Mouse (Mus musculus) left cerebral cortex, adult 18-20 months (tissue): ENCODE measurements around the gene Tada2b. TPM values are rescaled to one million over a fixed set of nuclear protein-coding genes. Genes with fewer than 3 reads are reported as not detected.

Experiments used
- DNase-seq, 2 experiments: peaks; one replicate each; pipeline ENCODE4 v3.0.0; 2021 to 2022; ENCODE audit warnings: low spot score in 2 of 2, mixed read lengths in 1 of 2
- long read RNA-seq, 2 experiments: library from polyadenylated mRNA; stranded (forward); transcript quantifications; one replicate each; pipeline ENCODE4 v2.0.0; 2021
- total RNA-seq, 2 experiments: library from RNA; stranded (reverse); gene quantifications; 2 replicates each; pipeline ENCODE4 v1.2.3; 2021

The Tada2b gene
- total RNA-seq: 10 to 100 TPM; 31.5 to 33.8 TPM
- long read RNA-seq, experiment 1, transcript Tada2b-201 (2 exons, 3,791 nt): major isoform, 41 of 70 reads
- long read RNA-seq, experiment 1, partial matches to known transcripts: 27 of 70 reads
- long read RNA-seq, experiment 1, other reads (novel, unspliced or antisense): 2 of 70 reads
- long read RNA-seq, experiment 2, transcript Tada2b-201 (2 exons, 3,791 nt): major isoform, 22 of 38 reads
- long read RNA-seq, experiment 2, partial matches to known transcripts: 15 of 38 reads
- long read RNA-seq, experiment 2, other reads (novel, unspliced or antisense): 1 of 38 reads

DNA sequence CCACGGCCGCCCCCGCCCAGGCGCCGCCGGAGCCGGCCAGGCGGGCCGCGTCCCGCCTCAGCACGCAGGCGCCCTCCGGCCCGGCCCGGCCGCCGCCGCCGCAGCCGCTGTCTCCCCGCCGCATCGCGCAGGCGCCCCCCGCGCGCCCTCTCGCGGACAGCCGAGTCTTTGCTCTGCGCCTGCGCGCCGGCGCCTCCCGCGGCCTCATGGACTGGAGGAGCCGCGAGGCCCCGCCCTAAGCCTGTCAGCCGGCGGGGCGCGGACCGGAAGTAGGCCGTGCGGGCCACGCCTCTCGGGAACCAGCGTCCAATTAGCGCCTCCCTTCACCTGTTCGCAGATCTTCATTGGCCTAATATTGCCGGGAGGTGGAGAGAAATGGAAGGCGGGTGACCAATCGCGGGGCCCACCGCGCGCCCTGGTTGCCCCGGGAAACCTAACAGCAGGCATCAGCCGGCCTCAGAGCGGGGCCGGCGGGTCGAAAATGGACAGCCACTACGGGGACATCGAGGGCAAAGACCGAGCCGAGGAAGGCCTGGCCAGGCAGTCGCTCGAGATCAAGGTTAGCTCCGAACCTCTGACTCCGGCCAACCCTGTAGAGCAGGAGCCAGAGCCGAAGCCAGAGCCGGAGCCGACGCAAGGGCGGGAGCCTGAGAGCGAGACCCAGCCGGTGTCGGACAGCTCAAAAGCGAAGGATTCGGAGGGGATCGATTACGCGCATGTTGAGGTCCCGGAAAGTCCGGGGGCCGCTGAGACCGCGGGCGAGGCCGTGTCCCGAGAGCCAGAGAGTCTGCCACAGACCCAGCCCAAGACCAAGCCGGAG, at the start of gene Tada2b, which contains the start of gene Ccdc96:
Gene Tada2b (minus strand): TSS at position 115 of the 820 bp plus-strand sequence.
Gene Ccdc96 (plus strand): TSS at position 418 of the 820 bp plus-strand sequence.
- peak; percentile 94 to 98 for DNase-seq

DNA sequence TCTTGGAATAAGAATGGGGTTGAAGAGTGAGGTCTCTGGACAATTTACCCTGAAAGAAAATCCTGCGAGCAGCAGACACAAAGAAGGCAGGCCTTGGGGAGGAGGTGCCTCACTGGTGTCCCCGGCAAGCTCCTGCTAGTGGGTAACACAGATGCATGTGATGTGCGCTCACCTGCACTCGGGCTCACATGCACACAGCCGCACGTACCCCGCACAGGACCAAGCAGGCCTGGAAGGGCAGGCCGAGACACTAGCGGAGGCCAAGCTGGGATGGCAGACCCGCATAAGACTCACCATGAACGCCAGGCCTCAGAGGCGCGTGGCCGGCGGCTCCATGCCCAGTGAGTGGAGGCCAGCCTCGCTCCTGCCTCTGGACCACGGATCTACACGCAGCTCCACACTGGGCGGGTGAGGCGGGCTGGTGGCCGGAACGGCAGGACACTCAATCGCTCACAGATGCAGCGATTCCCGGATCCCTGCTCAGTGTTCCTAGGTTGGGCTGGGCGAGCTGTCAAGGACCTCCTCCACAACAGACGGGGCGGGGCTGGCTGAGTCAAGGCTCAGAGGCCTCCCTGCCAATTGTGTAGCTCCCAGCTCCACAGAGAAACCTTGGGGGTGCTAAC, 46.2 kb upstream of the Tada2b start:
- DNase-seq: peak; percentile 97

DNA sequence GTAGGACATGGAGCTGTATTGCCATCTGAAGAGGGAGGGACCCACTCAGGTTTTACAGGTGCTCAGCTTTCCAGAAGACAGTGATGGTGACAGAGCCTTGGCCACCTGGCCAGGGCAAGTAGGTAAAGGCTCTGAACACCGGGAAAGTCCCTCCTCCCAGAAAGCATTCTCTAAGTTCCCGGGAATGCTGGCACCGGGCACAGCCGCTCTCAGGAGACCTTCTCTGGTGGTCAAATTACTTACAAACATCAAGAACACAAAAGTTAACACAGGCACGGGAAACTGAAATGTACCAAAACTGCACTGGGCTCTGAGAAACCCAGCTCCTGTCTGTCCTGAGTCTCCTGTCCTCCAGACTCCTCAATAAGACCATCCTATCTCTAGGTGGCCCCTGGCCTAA, 45.6 kb upstream of the Tada2b start:
- no peak for DNase-seq

DNA sequence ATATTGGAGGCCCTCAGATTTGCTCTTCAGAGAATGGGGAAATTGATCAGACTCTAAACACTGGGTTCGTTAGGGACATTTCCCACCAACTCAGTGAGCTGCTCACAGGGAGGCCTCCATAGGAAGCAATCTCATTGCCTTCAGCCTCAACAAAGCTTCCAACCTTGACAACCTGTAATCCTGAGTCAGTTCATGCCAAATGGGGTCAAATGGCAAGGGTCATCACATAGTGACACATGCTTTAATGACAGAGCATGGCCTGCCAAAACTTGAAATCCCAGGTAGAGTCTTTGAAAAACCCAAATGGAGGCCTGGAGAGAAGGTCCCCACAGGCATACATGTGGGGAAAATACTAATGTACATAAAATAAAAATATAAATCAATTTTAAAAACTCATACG, 42.8 kb upstream of the Tada2b start:
- no peak for DNase-seq

DNA sequence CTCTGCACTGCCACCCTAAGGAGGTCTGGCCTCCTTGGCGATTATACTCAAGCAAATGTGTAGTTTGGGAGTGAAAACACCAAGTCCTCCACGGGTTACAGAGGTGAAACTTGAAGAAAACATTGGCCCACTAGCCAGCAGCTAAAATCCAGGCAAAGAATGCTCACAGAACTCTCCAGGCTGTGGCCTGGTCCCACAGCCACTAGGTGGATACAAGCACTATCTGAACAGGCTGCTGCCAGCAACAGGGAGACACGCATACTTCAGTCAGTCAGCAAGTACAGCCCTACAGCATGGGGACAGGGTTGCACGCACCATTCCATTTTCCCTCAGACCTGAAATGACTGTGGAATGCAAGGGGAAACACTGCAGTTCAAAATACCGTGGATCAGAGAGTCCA, 42.2 kb upstream of the Tada2b start:
- DNase-seq: no peak

DNA sequence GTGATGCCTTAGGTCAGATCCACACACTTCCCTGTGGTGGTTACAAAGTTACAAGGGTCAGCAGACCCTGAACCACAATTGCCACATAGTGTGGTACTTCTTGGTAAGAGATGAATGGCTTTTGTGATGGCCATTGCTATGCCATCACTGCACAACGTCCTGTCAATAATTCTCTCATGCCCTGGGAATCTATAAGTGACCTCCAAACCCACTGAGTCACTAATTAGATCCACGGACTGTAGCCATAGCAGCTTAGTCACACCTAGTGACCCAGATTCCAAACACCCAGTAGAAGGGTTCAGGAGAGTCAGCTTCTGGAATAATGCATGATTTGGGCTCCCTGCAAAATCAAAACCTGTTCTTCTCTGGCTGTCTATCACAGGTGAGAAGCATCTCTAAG, 41.1 kb upstream of the Tada2b start:
- DNase-seq: no peak

DNA sequence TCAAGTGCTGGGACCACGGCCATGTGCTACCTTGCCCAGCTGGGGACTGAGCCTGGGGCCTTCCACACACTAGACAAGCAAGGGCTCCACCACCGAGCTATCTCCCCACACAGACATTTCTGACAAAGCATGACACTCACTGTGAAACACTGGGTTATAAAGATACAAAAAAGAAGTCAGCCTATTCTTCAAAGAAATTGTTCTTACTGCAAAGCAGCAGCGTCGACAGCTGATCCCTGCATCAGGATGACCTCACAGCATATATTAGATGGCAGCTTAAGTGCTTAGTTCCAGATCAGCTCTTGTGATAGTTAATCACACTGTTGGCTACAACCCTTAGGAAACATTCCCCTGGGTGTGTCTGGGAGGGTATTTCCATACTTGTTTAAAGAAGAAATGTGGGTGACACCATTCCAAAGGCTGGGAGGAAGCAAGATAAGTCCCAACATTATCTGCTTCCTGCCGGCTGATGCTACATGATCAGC, 39.2 kb upstream of the Tada2b start:
- DNase-seq: no peak

DNA sequence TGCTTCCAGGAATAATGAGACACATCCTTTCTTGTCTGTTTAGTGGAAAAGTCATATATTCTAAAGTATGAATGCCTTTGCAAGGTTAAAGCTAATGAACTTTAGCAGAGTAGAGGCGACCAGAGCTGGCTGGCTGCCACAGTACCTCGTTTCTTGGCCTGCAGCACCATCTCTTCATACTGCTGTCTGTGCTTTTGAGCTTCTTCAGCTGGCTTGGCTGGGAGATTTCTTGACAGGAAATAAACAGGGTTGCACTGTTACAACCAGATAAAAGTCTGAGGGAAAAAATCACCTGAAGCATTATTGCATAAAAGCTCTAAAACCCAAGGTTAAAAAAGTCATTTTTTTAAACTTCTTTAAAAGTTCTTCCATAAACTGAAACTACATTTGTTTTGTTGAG, 38.7 kb upstream of the Tada2b start:
- DNase-seq: no peak

DNA sequence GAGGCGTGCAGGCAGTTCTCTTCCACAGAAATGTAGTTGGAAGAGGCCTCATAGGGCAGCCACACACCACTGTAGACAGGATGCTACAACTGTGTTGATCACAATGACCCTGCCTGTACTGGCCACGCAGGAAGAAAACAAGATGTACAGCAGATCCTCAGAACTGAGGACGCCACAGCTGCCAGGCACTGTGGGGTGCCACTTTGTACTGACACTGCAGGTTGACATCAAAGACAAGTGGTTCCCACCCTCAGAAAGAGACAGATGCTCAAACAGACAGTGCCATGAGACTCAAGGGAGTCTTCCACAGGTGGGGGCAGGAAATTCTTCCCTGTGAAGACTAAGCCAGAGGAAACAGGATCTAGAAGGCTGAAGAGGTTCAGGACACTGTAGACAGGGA, 35.7 kb upstream of the Tada2b start:
- no peak for DNase-seq

DNA sequence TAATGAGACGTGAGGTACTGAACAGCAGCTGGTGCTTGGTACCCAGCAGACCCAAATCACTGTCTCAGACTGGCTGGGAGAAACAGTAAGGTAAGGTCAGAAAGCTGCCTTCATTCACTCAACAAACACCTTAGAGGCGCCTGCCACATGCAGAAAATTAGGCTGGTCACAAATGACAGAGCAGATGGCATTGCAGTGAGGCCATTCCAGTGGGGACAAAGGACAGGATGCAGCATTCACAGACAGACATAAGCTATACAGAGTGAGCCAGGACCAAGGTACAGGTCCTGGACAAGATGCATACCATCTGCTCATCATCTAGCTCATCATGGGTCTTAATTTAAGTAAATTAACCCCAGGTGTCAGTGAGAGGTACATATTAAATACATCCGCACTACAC, 33.5 kb upstream of the Tada2b start:
- no peak for DNase-seq

DNA sequence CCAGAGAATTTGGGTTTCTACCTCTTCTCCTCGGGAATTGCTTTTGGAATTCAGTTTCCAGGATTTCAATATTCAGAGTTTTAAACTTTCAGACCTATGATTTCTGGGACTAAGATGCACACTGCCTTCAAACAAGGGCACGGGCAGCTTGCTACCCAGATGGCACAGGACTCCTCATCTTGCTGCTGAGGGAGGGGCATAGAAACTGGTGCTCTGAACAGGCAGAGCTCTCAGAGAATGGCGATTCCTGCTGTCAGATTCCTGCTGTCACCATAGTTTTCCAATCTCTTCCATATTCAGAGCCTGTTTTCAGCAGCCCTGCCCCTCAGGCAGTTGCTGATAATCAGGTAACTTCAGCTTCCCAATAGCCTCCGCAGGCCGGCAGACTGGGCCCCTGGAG, 31.5 kb upstream of the Tada2b start:
- no peak for DNase-seq

DNA sequence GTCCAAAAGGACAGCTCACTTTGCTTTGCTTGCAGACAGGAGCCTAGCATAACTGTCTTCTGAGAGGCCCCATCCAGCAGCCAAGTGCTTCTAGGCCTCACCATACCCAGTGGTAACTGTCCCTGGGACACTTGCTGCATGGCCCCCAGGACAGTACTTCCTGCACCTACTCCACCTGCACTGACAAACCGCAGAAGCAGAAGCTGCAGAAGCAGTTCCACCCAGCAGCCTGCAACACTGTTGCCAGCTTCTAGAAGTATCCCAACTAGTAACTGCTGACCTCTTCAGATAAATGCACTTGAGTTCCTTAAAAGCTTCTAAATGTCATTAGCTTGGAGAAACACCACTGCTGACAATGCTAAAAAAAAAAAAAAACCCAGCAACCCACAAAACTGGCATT, 31.0 kb upstream of the Tada2b start:
- DNase-seq: no peak

DNA sequence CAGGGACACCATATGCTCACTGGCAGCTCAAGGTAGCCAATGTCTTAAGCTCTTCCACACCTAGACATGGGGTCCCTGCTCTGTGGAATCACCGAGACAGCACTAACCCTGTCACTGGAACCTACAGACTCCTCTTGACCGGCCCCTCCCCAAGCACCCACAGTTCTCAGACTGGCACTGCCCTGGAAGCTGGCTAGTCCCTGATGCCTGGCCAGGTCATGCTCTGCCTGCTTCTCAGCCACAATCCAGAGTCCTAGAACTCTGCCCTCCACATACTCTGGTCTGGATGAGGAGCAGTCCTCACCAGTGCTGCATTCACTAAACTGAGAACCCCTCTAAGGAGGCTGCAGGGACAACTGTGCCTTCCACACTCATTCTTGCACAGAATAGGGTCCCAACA, 26.9 kb upstream of the Tada2b start:
- DNase-seq: no peak

DNA sequence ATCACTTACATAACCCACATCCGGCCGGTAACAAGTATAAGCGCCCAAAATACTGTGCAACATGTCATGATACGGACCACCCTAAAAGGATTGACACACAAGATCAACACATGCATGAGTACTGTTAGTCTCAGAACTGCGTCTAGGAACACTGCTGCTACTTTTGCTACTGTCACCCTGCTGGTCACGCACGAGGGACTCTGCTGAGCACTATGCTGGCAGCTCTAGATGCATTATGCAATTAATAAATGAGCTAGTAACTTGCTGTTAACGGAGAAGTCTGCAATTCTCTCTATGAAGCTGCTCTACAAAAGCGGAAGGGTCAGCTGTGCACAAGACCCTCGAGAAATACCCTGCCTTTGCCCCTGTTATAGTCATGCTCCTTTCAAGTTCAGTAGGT, 24.3 kb upstream of the Tada2b start:
- DNase-seq: no peak

DNA sequence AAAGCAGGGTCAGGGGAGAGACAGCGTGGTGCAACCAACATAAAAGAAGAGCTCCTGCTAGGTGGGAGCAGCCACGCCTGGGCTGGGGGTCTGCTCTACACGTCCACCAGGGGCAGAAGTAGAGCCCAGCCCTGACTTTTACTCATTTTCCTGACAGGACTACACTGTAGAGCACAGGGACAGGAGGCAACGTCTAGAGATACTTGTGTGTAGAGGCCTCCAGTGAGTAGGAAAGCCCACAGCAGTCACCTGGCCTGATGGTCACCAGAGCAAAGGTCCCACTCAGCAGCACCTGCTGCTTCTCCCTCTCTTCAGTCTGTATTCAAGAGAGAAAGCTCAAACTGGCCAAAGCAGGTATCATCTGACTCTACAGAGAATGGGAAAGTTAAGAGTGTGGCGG, 21.6 kb upstream of the Tada2b start:
- no peak for DNase-seq

DNA sequence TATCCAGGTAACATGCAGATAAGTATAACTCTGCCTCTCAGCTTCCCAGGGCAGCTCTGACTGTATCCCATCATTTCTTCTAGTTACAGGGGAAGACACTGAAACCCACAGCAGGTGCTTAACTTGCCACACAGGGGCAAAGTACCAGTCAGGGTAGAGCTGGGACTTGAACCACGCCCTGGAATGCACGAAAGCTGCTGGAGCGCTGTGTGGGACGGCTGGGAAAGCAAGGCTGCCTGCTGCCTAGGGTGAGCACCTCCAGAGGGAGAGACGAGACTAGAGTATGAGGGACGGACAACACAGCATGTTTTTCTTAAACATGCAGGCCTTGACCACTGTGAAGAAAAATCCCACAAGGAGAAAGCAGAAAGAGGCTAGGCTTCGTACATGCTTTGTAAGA, 21.1 kb upstream of the Tada2b start:
- DNase-seq: no peak

DNA sequence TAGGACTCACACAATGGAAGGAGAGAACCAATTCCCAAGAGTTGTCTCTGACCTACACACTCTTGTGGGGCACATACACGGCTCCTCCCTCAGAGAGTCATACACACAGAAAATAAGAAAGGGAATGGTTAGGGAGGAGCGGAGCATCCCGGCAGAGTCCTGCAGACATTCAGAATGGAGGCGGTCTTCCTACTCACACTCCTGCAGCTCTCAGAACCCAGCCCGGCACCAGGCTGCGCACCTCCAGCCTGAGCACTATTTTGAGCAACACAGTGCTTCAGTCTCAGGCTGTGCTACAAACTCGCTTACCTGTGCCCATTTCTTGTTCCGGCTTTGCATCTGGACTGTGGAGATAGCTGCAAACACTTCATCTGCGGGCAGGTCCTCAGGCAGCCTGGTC, 10.6 kb upstream of the Tada2b start:
- peak in 1 of 2 experiments; percentile 24 for DNase-seq

DNA sequence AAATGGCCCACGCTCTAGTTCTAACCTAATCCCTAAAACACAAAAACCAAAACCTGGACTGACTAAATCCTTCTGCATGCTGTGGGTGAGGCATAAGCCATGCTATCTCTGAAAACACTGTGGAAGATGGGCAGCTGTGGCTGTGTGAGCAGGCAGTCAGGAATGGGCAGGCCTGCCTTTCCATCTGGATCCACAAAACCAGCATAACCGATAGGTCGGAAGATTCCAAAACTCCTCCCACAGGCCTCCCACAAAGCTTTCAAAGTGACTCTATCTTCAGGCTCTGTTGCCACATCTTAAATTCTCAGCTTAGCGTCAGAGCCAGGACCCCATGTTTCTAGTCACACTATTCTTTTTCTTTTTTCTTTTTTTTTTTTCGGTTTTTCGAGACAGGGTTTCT, 9.8 kb upstream of the Tada2b start:
- DNase-seq: peak; percentile 40 to 43

DNA sequence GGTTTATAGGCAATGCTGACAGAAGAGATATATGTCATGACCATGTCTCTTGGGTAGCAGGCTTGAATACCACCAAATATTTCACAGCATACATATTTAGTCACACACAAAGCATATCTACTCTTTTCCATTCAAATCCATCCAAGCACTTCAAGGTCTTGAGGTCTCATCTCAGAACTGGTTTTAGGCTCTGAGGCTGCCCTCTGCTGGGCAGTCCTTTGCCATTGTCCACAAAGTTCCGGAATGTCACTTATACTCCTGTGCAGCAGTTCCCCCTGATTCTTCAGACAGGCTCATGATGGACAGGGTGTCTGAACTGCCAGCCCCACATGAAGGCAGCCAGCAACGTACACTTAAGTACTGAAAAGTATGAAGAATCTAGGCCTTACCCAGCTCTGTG, 5.1 kb upstream of the Tada2b start:
- DNase-seq: no peak

DNA sequence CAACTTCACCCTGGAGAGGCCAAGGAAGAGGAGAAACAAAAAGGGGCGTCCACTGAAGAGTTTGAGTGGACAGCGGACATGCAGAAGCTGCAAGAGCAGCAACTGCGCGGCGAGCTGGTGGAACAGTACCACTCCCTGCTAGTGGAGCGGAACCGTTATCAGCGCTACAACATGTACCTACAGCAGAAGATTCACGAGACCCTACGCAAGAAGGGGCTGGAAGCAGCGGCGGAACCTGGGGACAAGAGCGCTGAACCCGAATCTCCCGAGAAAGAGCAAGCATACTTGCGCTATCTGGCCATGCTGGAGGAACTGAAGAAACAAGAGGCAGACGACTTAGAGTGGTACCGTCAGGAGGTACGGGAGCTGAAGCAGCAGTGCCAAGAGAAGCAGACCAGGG, 1.2 kb upstream of the Tada2b start:
- DNase-seq: no peak

DNA sequence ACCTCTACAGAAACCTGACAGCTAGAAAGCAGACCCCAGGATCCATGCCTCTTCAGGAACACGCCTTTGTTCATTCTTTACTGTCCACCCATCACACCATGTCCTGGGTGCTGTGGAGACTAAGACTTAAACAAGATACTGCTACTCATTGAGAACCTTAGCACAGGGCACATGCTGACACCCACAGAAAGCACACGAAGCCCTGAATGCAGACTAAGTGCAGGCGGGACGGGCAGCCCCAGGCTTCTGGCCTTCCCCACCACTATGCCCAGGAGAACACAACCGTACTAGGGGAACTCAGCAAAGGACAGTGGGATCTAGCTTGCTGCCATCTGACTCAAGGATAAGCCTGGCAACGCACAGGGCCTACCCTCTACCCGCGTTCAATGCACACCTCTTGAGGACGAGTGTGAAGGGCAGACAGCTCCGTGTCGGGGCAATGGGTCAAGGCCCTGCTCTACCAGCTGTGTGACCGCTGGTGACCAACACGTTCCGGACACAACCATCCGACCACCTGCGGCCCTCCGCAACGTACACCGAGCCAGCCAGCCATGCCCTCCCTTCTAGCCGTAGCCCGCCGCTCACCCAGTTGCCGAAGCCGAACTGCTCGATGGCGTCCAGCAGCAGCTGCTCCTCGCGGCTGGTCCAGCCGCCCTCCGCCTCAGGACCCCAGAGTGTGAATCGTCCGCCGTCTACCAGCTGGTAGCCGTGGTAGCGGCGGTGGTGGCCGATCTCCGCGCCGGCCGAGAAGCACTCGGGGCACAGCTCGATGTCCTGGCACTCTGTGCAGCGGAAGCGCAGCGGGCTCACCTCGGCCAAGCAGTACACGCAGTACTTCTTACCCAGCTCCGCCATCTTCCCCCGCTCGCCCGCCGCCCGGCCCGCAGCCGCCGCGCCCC, 633 bp downstream of the Tada2b start:
- peak; percentile 17 to 41 for DNase-seq
